Mouse (Mus musculus): ENCODE data around the gene Haus2.
"Not testable (repeated sequence)": the region's sequence is repeated elsewhere in the genome, so short reads cannot be mapped to it uniquely, and the experiment has no call there.

Haus2 gene

GRCm38 (mm10) chr2:120608830-120609723, at the start of gene Haus2, which contains the start of gene Lrrc57:
Gene Haus2, plus strand, starts transcription at chr2:120609383.
Gene Lrrc57, minus strand, starts transcription at chr2:120609520.
- peak; percentile 92 for DNase-seq

GRCm38 (mm10) chr2:120561524-120561923, 47.7 kb upstream of the Haus2 start:
- no peak for DNase-seq

GRCm38 (mm10) chr2:120562859-120563234, 46.3 kb upstream of the Haus2 start:
- DNase-seq: no peak

- DNase-seq: peak; percentile 90
Measured at GRCm38 (mm10) chr2:120563235-120563990, 45.8 kb upstream of the Haus2 start, which contains the start of gene Zfp106. Gene Zfp106, minus strand, starts transcription at chr2:120563843.

GRCm38 (mm10) chr2:120564548-120565188, 44.5 kb upstream of the Haus2 start:
- DNase-seq: peak; percentile 28

GRCm38 (mm10) chr2:120565363-120565762, 43.8 kb upstream of the Haus2 start:
- no peak for DNase-seq

GRCm38 (mm10) chr2:120566886-120567797, 42.0 kb upstream of the Haus2 start, which contains the start of gene Snap23:
Gene Snap23, plus strand, starts transcription at chr2:120567671.
- peak; percentile 96 for DNase-seq

GRCm38 (mm10) chr2:120567798-120568320, 41.3 kb upstream of the Haus2 start:
- no peak for DNase-seq

- DNase-seq: no peak
Measured at GRCm38 (mm10) chr2:120571081-120571480, 38.1 kb upstream of the Haus2 start.

GRCm38 (mm10) chr2:120572161-120572560, 37.0 kb upstream of the Haus2 start:
- DNase-seq: not testable (repeated sequence)

GRCm38 (mm10) chr2:120575121-120575520, 34.1 kb upstream of the Haus2 start:
- no peak for DNase-seq

- no peak for DNase-seq
Measured at GRCm38 (mm10) chr2:120575978-120576377, 33.2 kb upstream of the Haus2 start.

- DNase-seq: no peak
Measured at GRCm38 (mm10) chr2:120577799-120578198, 31.4 kb upstream of the Haus2 start.

GRCm38 (mm10) chr2:120578286-120578685, 30.9 kb upstream of the Haus2 start:
- DNase-seq: no peak

GRCm38 (mm10) chr2:120589759-120590158, 19.4 kb upstream of the Haus2 start:
- no peak for DNase-seq

GRCm38 (mm10) chr2:120592227-120592626, 17.0 kb upstream of the Haus2 start:
- no peak for DNase-seq

- no peak for DNase-seq
Measured at GRCm38 (mm10) chr2:120597734-120598133, 11.4 kb upstream of the Haus2 start.

GRCm38 (mm10) chr2:120599506-120599905, 9.7 kb upstream of the Haus2 start:
- DNase-seq: no peak

GRCm38 (mm10) chr2:120606021-120606690, 3.0 kb upstream of the Haus2 start:
- no peak for DNase-seq

GRCm38 (mm10) chr2:120616279-120617163, 7.3 kb downstream of the Haus2 start:
- no peak for DNase-seq
